Mouse (Mus musculus): Measurements from ENCODE around the gene Nrl.

DNA sequence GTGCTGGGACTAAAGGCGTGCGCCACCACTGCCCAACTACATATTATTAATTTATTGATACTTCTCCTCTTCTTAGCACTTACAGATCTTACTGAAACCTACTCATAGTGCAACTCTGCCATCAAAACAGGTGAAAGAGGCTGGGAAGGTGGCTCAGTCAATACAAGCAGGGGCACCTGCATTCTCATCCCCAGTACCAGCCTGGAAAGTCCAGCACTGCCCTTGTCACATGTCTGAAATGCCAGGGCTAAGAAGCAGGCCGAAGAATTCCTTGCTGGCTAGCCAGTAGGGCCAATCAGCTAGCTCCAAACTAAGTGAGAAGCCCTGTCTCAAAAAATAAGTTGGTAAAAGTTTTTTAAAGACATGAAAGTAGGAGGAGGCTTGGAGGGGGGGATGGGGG, 32.8 kb upstream of the Nrl start:
- TF ChIP-seq CTCF (IDR thresholded peaks at IDR 0.05; ENCODE audit: control insufficient read depth, insufficient read depth, insufficient read length) (no peak), MYOD1 (IDR thresholded peaks at IDR 0.05; ENCODE audit: control insufficient read depth, insufficient read length, low read depth) (no peak), USF1 (IDR thresholded peaks at IDR 0.05; ENCODE audit: low read depth) (no peak), MAX (IDR thresholded peaks at IDR 0.05) (no peak), CEBPB (IDR thresholded peaks at IDR 0.05; ENCODE audit: low read depth) (no peak), FOSL1 (IDR thresholded peaks at IDR 0.05; ENCODE audit: insufficient read depth, low read length, poor library complexity, severe bottlenecking) (no peak), MYOG (IDR thresholded peaks at IDR 0.05; ENCODE audit: control insufficient read depth, extremely low read depth, insufficient read length) (no peak)

Data from C2C12 (cell line).